Mouse (Mus musculus) CD8-positive naive resting alpha-beta T cell, adult 2 months (primary cell): ENCODE results near the gene March10.

Source experiments
- DNase-seq, 2 experiments: peaks; one replicate each; pipeline ENCODE4 v3.0.0; 2022; ENCODE audit warnings: low read depth in 2 of 2, low spot score in 2 of 2

March10 gene

DNA sequence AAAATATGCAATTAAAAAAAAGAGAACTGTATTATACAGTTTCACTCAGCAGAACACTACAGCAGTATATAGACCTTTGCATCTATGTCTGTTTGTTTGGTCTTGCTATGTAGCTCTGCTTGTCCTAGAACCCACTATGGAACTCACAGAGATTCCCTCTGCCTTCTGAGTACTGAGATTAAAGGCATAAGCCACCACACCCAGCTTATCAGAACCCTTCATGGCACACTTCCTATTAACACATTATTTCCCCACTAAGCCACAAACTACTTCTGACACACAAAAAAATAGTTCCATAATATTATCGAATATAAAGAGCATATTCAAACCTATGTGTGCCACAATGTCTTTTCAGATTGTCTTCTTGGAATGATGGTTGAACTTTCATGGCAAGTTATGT, 42.5 kb downstream of the March10 start:
- DNase-seq: no peak

- DNase-seq: no peak
Observed at GRCm38 (mm10) chr11:105409408-105409807, 47.1 kb downstream of the March10 start.

GRCm38 (mm10) chr11:105407846-105408441, 48.6 kb downstream of the March10 start:
- DNase-seq: no peak

DNA sequence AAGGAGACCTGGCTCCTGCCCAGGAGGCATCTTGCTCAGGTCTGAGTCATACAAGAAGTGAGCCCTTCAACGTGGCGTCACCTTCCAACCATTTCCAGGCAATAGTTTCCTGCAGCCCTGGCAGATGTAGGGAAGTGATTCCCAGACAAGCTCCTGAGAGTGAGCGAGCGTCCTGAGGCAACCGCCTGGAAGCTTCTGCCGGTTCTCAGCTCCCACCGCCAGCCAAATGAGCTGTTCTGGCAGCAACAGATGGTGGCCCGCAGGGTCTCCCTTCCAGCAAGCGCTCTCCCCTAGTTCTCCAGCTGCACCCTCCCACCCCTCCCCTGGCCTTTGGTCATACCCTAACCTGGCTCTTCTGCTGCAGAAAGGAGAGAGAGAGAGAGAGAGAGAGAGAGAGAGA, 54.2 kb downstream of the March10 start:
- DNase-seq: no peak

- no peak for DNase-seq
Observed at GRCm38 (mm10) chr11:105390290-105390689, 66.2 kb downstream of the March10 start.

- DNase-seq: no peak
Observed at GRCm38 (mm10) chr11:105388636-105389035, 67.9 kb downstream of the March10 start.

- no peak for DNase-seq
Observed at GRCm38 (mm10) chr11:105385266-105385665, 71.3 kb downstream of the March10 start.

DNA sequence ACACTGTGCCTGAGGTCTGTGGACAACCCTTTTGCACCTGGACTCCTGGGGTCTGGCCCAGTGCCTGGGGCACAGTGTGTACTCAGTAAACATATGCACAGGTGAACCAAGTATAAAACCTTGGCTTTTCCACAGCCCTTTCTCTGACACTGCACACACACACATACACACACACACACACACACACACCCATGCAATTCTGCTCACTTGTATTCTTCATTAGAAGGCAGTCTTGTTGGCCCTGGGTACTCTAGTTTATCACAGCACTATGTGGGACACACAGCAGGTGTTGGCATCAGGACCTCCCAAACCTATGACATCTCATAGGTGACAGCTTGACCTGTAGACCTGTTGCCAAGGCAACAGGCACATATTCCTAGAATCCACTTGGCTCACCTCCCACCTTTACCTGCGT, 80.7 kb downstream of the March10 start:
- DNase-seq: no peak

- no peak for DNase-seq
Observed at GRCm38 (mm10) chr11:105374526-105375175, 81.9 kb downstream of the March10 start.

DNA sequence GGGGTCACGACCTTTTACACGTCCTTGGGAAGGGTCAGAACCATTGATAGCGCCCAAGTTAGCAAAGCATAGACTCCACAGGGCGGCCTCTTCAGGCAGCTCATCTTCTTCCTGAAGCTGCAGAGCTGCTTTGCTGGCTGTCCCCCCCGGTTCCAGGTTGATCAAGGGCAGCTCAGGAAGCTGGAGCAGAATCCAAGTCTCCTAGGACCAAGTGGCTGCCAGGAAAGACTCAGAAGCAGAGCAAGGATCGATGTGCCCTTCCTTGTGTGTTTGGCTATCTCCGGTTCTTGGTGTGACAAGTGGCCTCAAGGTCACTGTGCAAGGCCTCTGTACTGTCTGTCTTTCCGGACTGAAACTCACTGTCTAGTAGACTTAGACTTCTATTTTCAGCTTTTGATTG, 82.7 kb downstream of the March10 start:
- no peak for DNase-seq

DNA sequence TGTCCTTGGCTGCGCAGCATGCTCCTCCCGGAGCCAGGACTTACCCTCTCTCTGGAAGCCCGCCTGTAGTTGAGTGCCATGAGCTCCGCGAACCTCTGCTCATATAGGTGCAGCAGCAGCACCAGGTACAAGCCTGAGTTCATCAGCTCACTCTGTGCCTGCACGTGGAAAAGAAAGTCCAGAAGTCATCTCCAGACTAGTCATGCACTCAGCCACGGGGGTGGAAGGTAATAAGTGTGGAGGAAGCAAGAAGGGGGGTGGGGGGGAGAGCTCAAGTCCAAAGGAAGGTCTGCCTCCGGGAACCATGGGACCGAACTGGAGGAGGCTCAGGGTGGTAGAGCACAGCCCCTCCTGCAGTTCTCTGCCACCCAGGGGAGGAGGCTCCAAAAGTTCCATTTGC, 84.7 kb downstream of the March10 start:
- DNase-seq: no peak

DNA sequence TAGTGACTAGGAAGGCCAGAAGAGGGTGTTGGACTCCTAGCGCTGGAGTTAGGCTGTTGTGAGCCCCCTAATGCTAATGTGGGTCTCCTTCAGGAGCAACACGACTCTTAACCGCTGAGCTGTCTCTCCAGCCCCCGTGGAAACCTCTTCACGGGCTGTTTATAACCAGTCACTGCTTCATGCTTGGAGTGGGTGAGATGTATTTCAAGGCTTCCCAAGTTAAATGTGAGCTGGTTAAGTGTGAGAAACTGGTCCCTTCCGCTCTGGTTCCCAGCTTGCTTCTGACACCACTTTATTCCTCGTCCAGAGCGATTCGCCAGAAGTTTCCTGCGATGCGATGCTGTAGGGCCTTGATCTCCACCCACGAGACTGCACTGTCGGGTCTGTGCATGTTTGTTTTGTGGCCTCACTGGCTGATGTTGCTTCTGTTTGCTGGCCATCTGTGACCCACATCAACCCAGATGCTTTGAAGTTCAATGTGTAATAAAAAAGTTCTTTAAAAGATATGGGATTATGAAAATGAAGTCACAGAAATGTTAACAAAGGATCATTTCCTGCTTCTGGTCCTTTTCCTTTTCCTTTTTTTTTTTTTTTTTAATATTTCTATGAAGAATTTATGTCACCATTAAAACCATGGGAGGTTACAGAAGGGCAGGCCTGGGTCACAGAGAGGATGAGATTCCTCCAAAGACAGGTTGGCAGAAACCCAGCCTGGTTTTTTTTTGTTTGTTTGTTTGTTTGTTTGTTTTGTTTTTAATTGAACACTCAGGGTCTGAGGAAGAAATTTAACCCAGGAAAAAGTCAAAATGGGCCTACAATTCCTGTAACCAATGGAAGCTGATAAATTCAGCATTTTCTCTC, 86.8 kb downstream of the March10 start:
- no peak for DNase-seq

- DNase-seq: no peak
Observed at GRCm38 (mm10) chr11:105368833-105369232, 87.7 kb downstream of the March10 start.

GRCm38 (mm10) chr11:105367163-105367562, 89.4 kb downstream of the March10 start:
- DNase-seq: no peak

DNA sequence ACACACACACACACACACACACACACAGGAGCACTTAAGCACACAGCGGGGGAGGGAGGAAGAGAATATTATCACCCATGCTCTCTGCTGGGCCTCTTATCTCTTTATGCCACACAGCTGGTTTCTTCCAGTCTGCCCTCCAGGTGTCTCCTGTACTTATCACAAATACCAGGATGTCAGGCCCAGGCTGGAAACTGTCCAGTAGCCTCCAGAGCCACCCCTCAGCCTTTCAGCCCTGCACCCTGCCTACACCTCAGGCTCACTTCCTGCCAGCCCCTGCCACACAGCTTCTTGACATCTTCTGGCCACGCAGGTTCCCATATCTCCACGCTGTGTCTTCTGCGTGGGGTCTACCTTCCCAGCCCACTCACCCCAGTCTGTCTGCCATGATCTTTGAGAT, 90.5 kb downstream of the March10 start:
- DNase-seq: no peak

DNA sequence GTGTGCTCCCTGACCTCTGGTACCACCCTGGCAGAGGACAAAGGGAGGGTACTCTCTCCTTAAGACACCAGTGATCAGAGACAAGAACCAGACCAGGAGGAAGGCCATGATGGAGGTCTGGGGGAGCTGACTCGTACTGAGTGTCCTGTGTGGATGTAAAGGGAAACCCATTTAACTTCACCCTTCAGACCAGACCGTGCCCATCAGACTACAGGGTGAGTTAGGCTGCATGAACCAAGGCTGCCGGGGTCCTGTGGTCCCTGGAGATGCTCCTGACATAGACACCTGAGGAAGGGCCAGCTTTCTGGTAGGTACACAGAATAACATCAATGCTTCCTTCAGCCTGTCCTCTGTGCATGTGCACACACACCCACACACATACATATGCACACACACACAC, 90.9 kb downstream of the March10 start:
- DNase-seq: no peak

DNA sequence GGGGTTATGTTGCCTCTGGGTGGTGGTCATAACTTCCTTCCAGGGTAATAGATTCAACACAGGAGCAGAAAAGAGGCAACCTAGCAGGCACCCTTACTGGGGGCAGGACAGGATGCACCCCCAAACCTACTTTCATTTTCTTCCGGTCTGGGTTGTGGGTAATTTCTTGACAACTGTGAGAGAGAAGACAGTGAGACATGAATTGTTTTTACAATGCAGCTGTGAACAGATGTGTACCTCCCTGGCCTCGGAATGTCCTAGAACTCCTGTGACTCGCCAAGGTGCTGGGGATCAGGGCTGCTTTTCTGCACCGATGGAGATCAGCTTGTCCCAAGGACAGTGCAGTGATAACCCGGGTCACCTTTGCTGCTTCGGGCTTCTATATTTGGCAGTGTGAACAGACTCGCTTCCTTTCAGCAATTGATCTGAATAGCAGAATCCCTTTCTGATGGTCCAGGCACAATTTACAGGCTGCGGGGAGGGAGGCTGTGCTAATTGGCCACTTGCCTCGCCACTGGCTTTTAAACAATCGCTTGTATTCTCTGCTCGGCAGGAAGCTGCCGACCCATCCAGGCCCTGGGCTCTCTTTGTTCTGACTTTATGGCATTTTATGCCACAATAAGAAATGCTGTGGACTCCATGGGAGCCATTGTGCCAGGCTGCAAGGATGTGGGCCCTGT, 92.0 kb downstream of the March10 start:
- DNase-seq: peak; percentile 32 to 54

DNA sequence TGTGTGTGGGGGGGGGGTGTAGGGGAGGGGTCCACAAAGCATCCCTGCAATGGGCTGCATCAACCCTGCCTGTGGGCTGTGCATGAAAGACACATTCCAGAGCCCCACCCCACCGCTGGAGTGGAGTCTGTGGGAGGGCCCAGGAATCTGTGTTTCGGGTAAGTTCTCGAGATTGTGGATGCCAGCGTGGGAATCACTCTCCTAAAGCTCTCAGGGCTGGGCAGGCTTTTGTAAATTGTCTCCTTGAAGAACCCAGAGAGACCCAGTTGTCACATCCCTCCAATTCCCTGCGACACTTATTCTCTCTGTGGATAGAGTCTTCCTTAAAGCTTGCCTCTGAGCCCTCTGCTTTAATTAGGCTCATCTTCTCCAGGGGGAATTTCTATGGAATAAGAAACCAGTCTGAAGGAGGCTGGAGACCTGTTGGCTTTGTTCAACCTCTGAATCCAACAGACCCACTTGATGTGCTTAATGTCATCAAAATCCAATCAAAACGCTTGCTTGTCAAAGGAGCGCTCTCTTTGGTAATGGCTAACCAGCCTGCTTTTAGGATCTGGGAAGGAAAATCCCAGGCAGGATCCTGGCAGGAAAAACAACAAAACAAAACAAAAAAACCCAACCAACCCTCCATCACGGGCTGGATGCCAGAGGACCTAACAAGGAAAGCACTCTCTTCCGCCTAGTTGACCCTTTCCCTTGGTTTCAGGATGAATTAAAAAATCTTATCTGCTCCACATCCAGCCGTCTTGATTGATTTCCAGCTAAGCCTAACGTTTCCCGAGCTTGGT, 92.7 kb downstream of the March10 start:
- no peak for DNase-seq

DNA sequence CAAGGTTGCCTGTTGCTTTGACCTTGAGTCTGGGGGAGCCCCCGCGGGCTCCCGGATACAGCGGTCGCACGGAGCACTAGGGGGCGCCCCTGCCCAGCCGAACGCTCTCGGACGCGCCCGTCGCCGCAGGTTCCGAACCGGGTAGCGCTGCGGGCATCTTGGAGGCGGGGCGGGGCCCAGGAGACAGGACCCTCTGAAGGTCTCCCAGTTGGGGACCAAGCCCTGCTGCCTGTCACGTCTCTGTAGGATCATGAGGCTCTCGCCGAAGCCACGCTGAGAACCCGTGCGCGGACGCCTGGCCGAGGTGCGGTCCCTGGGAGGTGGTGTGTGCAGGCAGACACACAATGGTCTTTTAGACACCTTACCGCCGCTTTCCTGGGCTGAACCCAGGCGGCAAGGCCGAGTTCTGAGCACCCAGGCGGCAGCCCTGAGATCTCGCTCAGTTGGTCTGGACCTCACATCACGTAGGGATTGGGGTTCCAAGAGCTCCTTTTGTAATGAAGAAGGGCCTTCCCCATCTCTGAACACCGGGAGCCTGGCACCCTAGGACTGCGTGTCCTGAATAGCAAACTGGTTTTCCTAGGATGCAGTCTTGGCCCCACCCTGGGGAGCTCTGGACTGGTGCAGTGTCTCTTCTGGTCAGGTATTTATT, 93.5 kb downstream of the March10 start:
- peak; percentile 82 to 85 for DNase-seq

GRCm38 (mm10) chr11:105362041-105362765, 94.3 kb downstream of the March10 start:
- no peak for DNase-seq
